Mouse (Mus musculus) brain, embryonic 14.5 days (tissue): ENCODE measurements around the gene Eif2ak4.

Source experiments
- CTCF ChIP-seq: fragments of 200-500 bp; IDR thresholded peaks from 2 replicates; pipeline ENCODE4 v1.5.1; 2012; ENCODE audit warnings: inconsistent platforms, mild to moderate bottlenecking, moderate library complexity, borderline replicate concordance; ENCODE audit not compliant: insufficient read depth, insufficient read length; ENCODE audit errors: extremely low read depth
- POLR2A ChIP-seq: fragments of 200-500 bp; IDR thresholded peaks from 2 replicates; pipeline ENCODE4 v1.6.1; 2012; ENCODE audit warnings: mild to moderate bottlenecking, inconsistent platforms, borderline replicate concordance; ENCODE audit not compliant: poor library complexity, insufficient read depth, insufficient read length, severe bottlenecking; ENCODE audit errors: extremely low read depth

DNA sequence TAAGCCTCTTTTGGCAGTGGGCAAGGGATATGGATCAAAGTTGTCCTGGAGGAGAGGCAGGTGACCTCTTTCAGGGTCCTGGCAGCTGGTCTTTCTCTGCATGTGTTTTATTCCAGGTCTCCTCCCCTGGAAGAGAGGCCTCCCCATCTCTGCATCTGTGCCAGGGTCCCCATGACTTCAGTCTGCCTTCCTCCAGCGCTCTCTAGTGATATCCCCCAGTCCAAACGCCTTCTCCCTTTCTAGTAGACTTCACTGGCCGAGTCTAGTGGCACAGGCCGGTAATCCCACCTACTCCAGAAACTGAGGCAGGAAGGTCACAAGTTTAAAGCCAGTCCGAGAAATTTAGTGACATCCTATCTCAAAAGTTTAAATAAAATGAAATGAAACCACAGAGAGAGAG, 109.5 kb downstream of the Eif2ak4 start:
- TF ChIP-seq CTCF, result no peak
- no peak for TF ChIP-seq POLR2A
